Mouse (Mus musculus): ENCODE data around the gene Klc2. TPM values are rescaled to one million over a fixed set of nuclear protein-coding genes. Genes with fewer than 3 reads are reported as not detected.

Gene Klc2
- total and polyA plus RNA-seq, 2 experiments from 2014 or later = 58.6 to 146 TPM

GRCm38 (mm10) chr19:5094746-5095417 is 23.5 kb downstream of the Klc2 start:
- Histone ChIP-seq H3K9ac (peak overlapping the region; percentile 99), H3K4me2 (ENCODE audit: low read depth) (peak overlapping the region; percentile 74), H3K9me3 (ENCODE audit: low read length) (no peaks in the 10 kb centered on the region), H3K27me3 (ENCODE audit: insufficient read depth, low read length) (no peaks in the 10 kb centered on the region), H3K27ac (ENCODE audit: low read depth, low read length) (peak overlapping the region; percentile 97), H3K4me3 (ENCODE audit: low read depth, low read length) (peak overlapping the region; percentile 94), H3K4me1 (ENCODE audit: insufficient read depth) (peaks cover 38% of the 10 kb centered on the region), H3K36me3 (ENCODE audit: insufficient read depth) (peaks cover 31% of the 10 kb centered on the region)
- 17% methylated on average over 11 of the region's 11 CpGs for WGBS
- no peak for TF ChIP-seq CTCF (IDR thresholded peaks at IDR 0.05; ENCODE audit: low read depth)
- ATAC-seq (peak; percentile 26), DNase-seq (peak; percentile 73)

GRCm38 (mm10) chr19:5094243-5094632 is 24.1 kb downstream of the Klc2 start:
- 4% methylated on average over 20 of the region's 21 CpGs for WGBS

GRCm38 (mm10) chr19:5093481-5094242 is 24.7 kb downstream of the Klc2 start:
- WGBS = 68% methylated on average over 12 of the region's 12 CpGs
- Histone ChIP-seq H3K4me3 (ENCODE audit: low read depth, low read length) (peak overlapping the region; percentile 10; the same call in 1 of the 2 replicates), H3K4me1 (ENCODE audit: insufficient read depth) (peaks cover 37% of the 10 kb centered on the region), H3K9me3 (ENCODE audit: low read length) (no peaks in the 10 kb centered on the region), H3K36me3 (ENCODE audit: insufficient read depth) (peaks cover 30% of the 10 kb centered on the region), H3K4me2 (ENCODE audit: low read depth) (peak overlapping the region; percentile 74), H3K27me3 (ENCODE audit: insufficient read depth, low read length) (no peaks in the 10 kb centered on the region), H3K9ac (peak overlapping the region; percentile 15; the same call in 1 of the 2 replicates), H3K27ac (ENCODE audit: low read depth, low read length) (peak overlapping the region; percentile 97; the same call in 1 of the 2 replicates)
- no peak for ATAC-seq
- DNase-seq = no peak
- no peak for TF ChIP-seq CTCF (IDR thresholded peaks at IDR 0.05; ENCODE audit: low read depth)

More at GRCm38 (mm10) chr19:5094243-5094632, 24.1 kb downstream of the Klc2 start:
- Histone ChIP-seq H3K27me3 (ENCODE audit: insufficient read depth, low read length) (no peaks in the 10 kb centered on the region), H3K9ac (peak overlapping the region; percentile 99), H3K27ac (ENCODE audit: low read depth, low read length) (peak overlapping the region; percentile 97), H3K9me3 (ENCODE audit: low read length) (no peaks in the 10 kb centered on the region), H3K4me1 (ENCODE audit: insufficient read depth) (peaks cover 38% of the 10 kb centered on the region), H3K4me3 (ENCODE audit: low read depth, low read length) (peak overlapping the region; percentile 94), H3K36me3 (ENCODE audit: insufficient read depth) (peaks cover 30% of the 10 kb centered on the region), H3K4me2 (ENCODE audit: low read depth) (peak overlapping the region; percentile 74)
- peak; percentile 97 for DNase-seq
- peak; percentile 92 for TF ChIP-seq CTCF (IDR thresholded peaks at IDR 0.05; ENCODE audit: low read depth)
- ATAC-seq = peak; percentile 86

- no peak overlapping the region for H3K9ac ChIP-seq
- no peak overlapping the region for H3K4me2 ChIP-seq (ENCODE audit: low read depth)
- DNase-seq (no peak), ATAC-seq (no peak)
- peaks cover 30% of the 10 kb centered on the region for H3K36me3 ChIP-seq (ENCODE audit: insufficient read depth)
- H3K4me3 ChIP-seq (ENCODE audit: low read depth, low read length) = no peak overlapping the region
- TF ChIP-seq CTCF (IDR thresholded peaks at IDR 0.05; ENCODE audit: low read depth) = no peak
- WGBS = 89% methylated on average over 10 of the region's 10 CpGs
- H3K27me3 ChIP-seq (ENCODE audit: insufficient read depth, low read length) = no peaks in the 10 kb centered on the region
- H3K9me3 ChIP-seq (ENCODE audit: low read length) = no peaks in the 10 kb centered on the region
- no peak overlapping the region for H3K27ac ChIP-seq (ENCODE audit: low read depth, low read length)
- peaks cover 34% of the 10 kb centered on the region for H3K4me1 ChIP-seq (ENCODE audit: insufficient read depth)
Observed at GRCm38 (mm10) chr19:5092083-5092482, 26.3 kb downstream of the Klc2 start.

- H3K27me3 ChIP-seq (ENCODE audit: insufficient read depth, low read length) = peaks cover 9% of the 10 kb centered on the region
- H3K27ac ChIP-seq (ENCODE audit: low read depth, low read length) = no peak overlapping the region
- peak overlapping the region; percentile 77; the same call in 1 of the 2 replicates for H3K4me3 ChIP-seq (ENCODE audit: low read depth, low read length)
- WGBS = 88% methylated on average over 4 of the region's 4 CpGs
- H3K9ac ChIP-seq = peak overlapping the region; percentile 68; the same call in 1 of the 2 replicates
- peak overlapping the region; percentile 88 for H3K4me2 ChIP-seq (ENCODE audit: low read depth)
- DNase-seq = no peak
- H3K9me3 ChIP-seq (ENCODE audit: low read length) = no peaks in the 10 kb centered on the region
- no peak for TF ChIP-seq CTCF (IDR thresholded peaks at IDR 0.05; ENCODE audit: low read depth)
- H3K36me3 ChIP-seq (ENCODE audit: insufficient read depth) = peaks cover 30% of the 10 kb centered on the region
- H3K4me1 ChIP-seq (ENCODE audit: insufficient read depth) = peaks cover 15% of the 10 kb centered on the region
- ATAC-seq = no peak
Observed at GRCm38 (mm10) chr19:5089324-5089723, 29.0 kb downstream of the Klc2 start.

GRCm38 (mm10) chr19:5087884-5088728 is 30.3 kb downstream of the Klc2 start, which contains the start of gene Yif1a:
Gene Yif1a, plus strand, starts transcription at chr19:5088538.
- DNase-seq (peak; percentile 98), ATAC-seq (peak; percentile 95)
- H3K4me1 ChIP-seq (ENCODE audit: insufficient read depth) = peaks cover 10% of the 10 kb centered on the region
- H3K9me3 ChIP-seq (ENCODE audit: low read length) = no peaks in the 10 kb centered on the region
- H3K27me3 ChIP-seq (ENCODE audit: insufficient read depth, low read length) = peaks cover 17% of the 10 kb centered on the region
- H3K4me2 ChIP-seq (ENCODE audit: low read depth) = peak within 1 kb of the TSS; percentile 88
- peaks cover 22% of the 10 kb centered on the region for H3K36me3 ChIP-seq (ENCODE audit: insufficient read depth)
- H3K9ac ChIP-seq = peak within 1 kb of the TSS; percentile 68
- peak; percentile 70 for TF ChIP-seq CTCF (IDR thresholded peaks at IDR 0.05; ENCODE audit: low read depth)
- WGBS = under 1% methylated on average over 58 of the region's 58 CpGs
- peak within 1 kb of the TSS; percentile 77 for H3K4me3 ChIP-seq (ENCODE audit: low read depth, low read length)
- peak within 1 kb of the TSS; percentile 77 for H3K27ac ChIP-seq (ENCODE audit: low read depth, low read length)

Measured in forebrain, postnatal 0 days (tissue).